In genomic region chr11:116854279-116854678, GRCm38 (mm10) we compare ENCODE assay signal across 7 mouse cellular contexts. TPM values are rescaled to one million over a fixed set of nuclear protein-coding genes. Genes with fewer than 3 reads are reported as not detected.
DNase-seq lines count a peak whose midpoint lies in the region; ATAC-seq and TF ChIP-seq lines count a peak whose summit lies in the region.

No protein-coding gene starts in this region.

- no peaks in the 10 kb centered on the region for H3K9me3 ChIP-seq in lung, embryonic 15.5 days
- H3K9me3 ChIP-seq in forebrain, embryonic 10.5 days, result no peaks in the 10 kb centered on the region
- H3K9me3 ChIP-seq in limb, embryonic 12.5 days, result no peaks in the 10 kb centered on the region

- DNase-seq in lung, adult 18-20 months, result no peak
- no peak for DNase-seq in forebrain, embryonic 10.5 days (ENCODE audit: extremely low spot score, low spot score)
- no peak for DNase-seq in adrenal gland, adult 2 months

- TF ChIP-seq POLR2A in small intestine, adult 2 months (IDR thresholded peaks at IDR 0.05; ENCODE audit: low read depth, low read length), result no peak

- peak overlapping the region; percentile 84 for H3K4me3 ChIP-seq in lung, embryonic 15.5 days
- H3K4me3 ChIP-seq in forebrain, embryonic 10.5 days, result peak overlapping the region; percentile 97
- peak overlapping the region; percentile 97 for H3K4me3 ChIP-seq in limb, embryonic 12.5 days (replicated peaks)
- peak overlapping the region; percentile 87 for H3K4me3 ChIP-seq in small intestine, adult 2 months (ENCODE audit: low read depth, low read length)

- H3K4me2 ChIP-seq in lung, embryonic 15.5 days, result peak overlapping the region; percentile 66
- H3K4me2 ChIP-seq in limb, embryonic 12.5 days, result peak overlapping the region; percentile 93

- ATAC-seq in lung, embryonic 15.5 days (ENCODE audit: borderline replicate concordance, extremely low read depth, low FRiP score, low TSS enrichment), result no peak
- ATAC-seq in limb, embryonic 12.5 days (ENCODE audit: insufficient number of reproducible peaks, insufficient read depth, low FRiP score, low TSS enrichment, low read depth), result no peak
- no peak for ATAC-seq in megakaryocyte progenitor cell, adult 5-6 weeks (replicated peaks; ENCODE audit: poor library complexity)

- H3K4me1 ChIP-seq in lung, embryonic 15.5 days, result peaks cover 25% of the 10 kb centered on the region
- H3K4me1 ChIP-seq in forebrain, embryonic 10.5 days, result peaks cover 30% of the 10 kb centered on the region
- peaks cover 30% of the 10 kb centered on the region for H3K4me1 ChIP-seq in limb, embryonic 12.5 days (replicated peaks)
- H3K4me1 ChIP-seq in small intestine, adult 2 months (ENCODE audit: control insufficient read depth, insufficient read depth, insufficient read length, low read length), result 0 out of 2 replicates have a peak, but pooled peaks cover 2% of the 10 kb centered on the region

- H3K36me3 ChIP-seq in lung, embryonic 15.5 days, result peaks cover 23% of the 10 kb centered on the region
- peaks cover 34% of the 10 kb centered on the region for H3K36me3 ChIP-seq in forebrain, embryonic 10.5 days (replicated peaks)
- H3K36me3 ChIP-seq in limb, embryonic 12.5 days, result peaks cover 40% of the 10 kb centered on the region
- H3K36me3 ChIP-seq in small intestine, adult 2 months (ENCODE audit: control insufficient read depth, insufficient read depth, low read length), result peaks cover 22% of the 10 kb centered on the region

- no peaks in the 10 kb centered on the region for H3K27me3 ChIP-seq in lung, embryonic 15.5 days
- no peaks in the 10 kb centered on the region for H3K27me3 ChIP-seq in forebrain, embryonic 10.5 days (ENCODE audit: poor library complexity, severe bottlenecking)
- no peaks in the 10 kb centered on the region for H3K27me3 ChIP-seq in limb, embryonic 12.5 days
- H3K27me3 ChIP-seq in small intestine, adult 2 months (ENCODE audit: control insufficient read depth, insufficient read depth, low read length), result no peaks in the 10 kb centered on the region

- TF ChIP-seq CTCF in small intestine, adult 2 months (IDR thresholded peaks at IDR 0.05; ENCODE audit: extremely low read depth, insufficient read length, insufficient replicate concordance, low read depth, low read length), result no peak

- peak overlapping the region; percentile 95 for H3K9ac ChIP-seq in lung, embryonic 15.5 days
- H3K9ac ChIP-seq in limb, embryonic 12.5 days (replicated peaks), result peak overlapping the region; percentile 66

- no peak overlapping the region; the same call in 1 of the 2 replicates for H3K27ac ChIP-seq in lung, embryonic 15.5 days
- peak overlapping the region; percentile 100 for H3K27ac ChIP-seq in forebrain, embryonic 10.5 days
- no peak overlapping the region for H3K27ac ChIP-seq in limb, embryonic 12.5 days
- peak overlapping the region; percentile 60; the same call in 1 of the 2 replicates for H3K27ac ChIP-seq in small intestine, adult 2 months (ENCODE audit: insufficient read depth, low read depth, low read length)

- WGBS in lung, embryonic 15.5 days, result 25% methylated on average over 10 of the region's 10 CpGs
- WGBS in forebrain, embryonic 10.5 days, result 43% methylated on average over 10 of the region's 10 CpGs
- 36% methylated on average over 10 of the region's 10 CpGs for WGBS in limb, embryonic 12.5 days
- WGBS in small intestine, adult 2 months, result 12% methylated on average over 10 of the region's 10 CpGs

RNA-seq across cellular contexts. Expression of gene Srsf2, which starts 1.4 kb away (rescaled TPM):
- 857 and 876 TPM in 2 replicates for polyA plus RNA-seq in lung, embryonic 15.5 days (2015; fragmentation: Nextera tagmentation; extraction: Ambion mirVana)
- polyA plus RNA-seq in forebrain, embryonic 10.5 days (2016; fragmentation: Nextera tagmentation; extraction: Ambion mirVana), result 901 and 914 TPM in 2 replicates
- 1,004 and 1,014 TPM in 2 replicates for polyA plus RNA-seq in limb, embryonic 12.5 days (2016; fragmentation: Nextera tagmentation; extraction: Ambion mirVana)
- polyA plus RNA-seq in small intestine, adult 2 months (2012; rRNA removed), result 352 and 658 TPM in 2 replicates
- total RNA-seq in megakaryocyte progenitor cell, adult 5-6 weeks (2015), result 1,322 and 1,338 TPM in 2 replicates
- total RNA-seq in megakaryocyte progenitor cell, adult 5-6 weeks (2017), result 519 and 522 TPM in 2 replicates
- total RNA-seq in adrenal gland, adult 2 months (2021), result 100 to 1,000 TPM; 223 to 256 TPM
- 693 and 1,121 TPM in 2 replicates for polyA plus RNA-seq in adrenal gland, adult 2 months (2012; rRNA removed)

RNA-seq across cellular contexts. Expression of gene Mfsd11, which starts 2.0 kb away (rescaled TPM):
- polyA plus RNA-seq in lung, embryonic 15.5 days (2015; fragmentation: Nextera tagmentation; extraction: Ambion mirVana), result 30.3 and 30.5 TPM in 2 replicates
- 18.9 and 24.7 TPM in 2 replicates for polyA plus RNA-seq in forebrain, embryonic 10.5 days (2016; fragmentation: Nextera tagmentation; extraction: Ambion mirVana)
- polyA plus RNA-seq in limb, embryonic 12.5 days (2016; fragmentation: Nextera tagmentation; extraction: Ambion mirVana), result 42.8 and 43.4 TPM in 2 replicates
- 15.2 and 27.0 TPM in 2 replicates for polyA plus RNA-seq in small intestine, adult 2 months (2012; rRNA removed)
- 13.6 and 14.8 TPM in 2 replicates for total RNA-seq in megakaryocyte progenitor cell, adult 5-6 weeks (2015)
- total RNA-seq in megakaryocyte progenitor cell, adult 5-6 weeks (2017), result 11.1 and 11.2 TPM in 2 replicates
- 10 to 100 TPM; 31.3 to 43.6 TPM for total RNA-seq in adrenal gland, adult 2 months (2021)
- polyA plus RNA-seq in adrenal gland, adult 2 months (2012; rRNA removed), result 36.8 and 48.1 TPM in 2 replicates

RNA-seq across cellular contexts. Expression of gene Jmjd6, which starts 11.0 kb away (rescaled TPM):
- polyA plus RNA-seq in lung, embryonic 15.5 days (2015; fragmentation: Nextera tagmentation; extraction: Ambion mirVana), result 64.2 and 65.7 TPM in 2 replicates
- 91.1 and 106 TPM in 2 replicates for polyA plus RNA-seq in forebrain, embryonic 10.5 days (2016; fragmentation: Nextera tagmentation; extraction: Ambion mirVana)
- 84.5 and 86.2 TPM in 2 replicates for polyA plus RNA-seq in limb, embryonic 12.5 days (2016; fragmentation: Nextera tagmentation; extraction: Ambion mirVana)
- 21.7 and 24.2 TPM in 2 replicates for polyA plus RNA-seq in small intestine, adult 2 months (2012; rRNA removed)
- 42.9 and 43.8 TPM in 2 replicates for total RNA-seq in megakaryocyte progenitor cell, adult 5-6 weeks (2015)
- total RNA-seq in megakaryocyte progenitor cell, adult 5-6 weeks (2017), result 43.6 and 50.1 TPM in 2 replicates
- 10 to 100 TPM; 30.6 to 50.7 TPM for total RNA-seq in adrenal gland, adult 2 months (2021)
- 17.3 and 18.8 TPM in 2 replicates for polyA plus RNA-seq in adrenal gland, adult 2 months (2012; rRNA removed)

RNA-seq across cellular contexts. Expression of gene Mettl23, which starts 11.2 kb away (rescaled TPM):
- 61.3 and 61.9 TPM in 2 replicates for polyA plus RNA-seq in lung, embryonic 15.5 days (2015; fragmentation: Nextera tagmentation; extraction: Ambion mirVana)
- 64.3 and 66.5 TPM in 2 replicates for polyA plus RNA-seq in forebrain, embryonic 10.5 days (2016; fragmentation: Nextera tagmentation; extraction: Ambion mirVana)
- polyA plus RNA-seq in limb, embryonic 12.5 days (2016; fragmentation: Nextera tagmentation; extraction: Ambion mirVana), result 58.8 and 65.3 TPM in 2 replicates
- 10.3 and 11.6 TPM in 2 replicates for polyA plus RNA-seq in small intestine, adult 2 months (2012; rRNA removed)
- 49.9 and 53.9 TPM in 2 replicates for total RNA-seq in megakaryocyte progenitor cell, adult 5-6 weeks (2015)
- 21.7 and 31.8 TPM in 2 replicates for total RNA-seq in megakaryocyte progenitor cell, adult 5-6 weeks (2017)
- total RNA-seq in adrenal gland, adult 2 months (2021), result 10 to 100 TPM; 22.5 to 35.2 TPM
- polyA plus RNA-seq in adrenal gland, adult 2 months (2012; rRNA removed), result 25.9 and 26.6 TPM in 2 replicates

RNA-seq across cellular contexts. Expression of gene Mxra7, which starts 26.4 kb away (rescaled TPM):
- 18.8 and 19.0 TPM in 2 replicates for polyA plus RNA-seq in lung, embryonic 15.5 days (2015; fragmentation: Nextera tagmentation; extraction: Ambion mirVana)
- polyA plus RNA-seq in forebrain, embryonic 10.5 days (2016; fragmentation: Nextera tagmentation; extraction: Ambion mirVana), result 16.5 and 18.2 TPM in 2 replicates
- 19.6 and 20.8 TPM in 2 replicates for polyA plus RNA-seq in limb, embryonic 12.5 days (2016; fragmentation: Nextera tagmentation; extraction: Ambion mirVana)
- 31.6 and 36.2 TPM in 2 replicates for polyA plus RNA-seq in small intestine, adult 2 months (2012; rRNA removed)
- 0.10 and 1.1 TPM in 2 replicates for total RNA-seq in megakaryocyte progenitor cell, adult 5-6 weeks (2015)
- total RNA-seq in megakaryocyte progenitor cell, adult 5-6 weeks (2017), result not detected in 2 replicates
- total RNA-seq in adrenal gland, adult 2 months (2021), result 10 to 100 TPM; 37.2 to 78.7 TPM
- 282 and 392 TPM in 2 replicates for polyA plus RNA-seq in adrenal gland, adult 2 months (2012; rRNA removed)

Comparison
In these comparisons a context has a peak if more than half of its experiments do, and no peak if none do; other contexts are left out.
1. H3K27ac ChIP-seq: peak in forebrain, embryonic 10.5 days (single experiment) and small intestine, adult 2 months (single experiment); none in lung, embryonic 15.5 days (single experiment) and limb, embryonic 12.5 days (single experiment).
2. Peak in every context shown above with its lines, with median percentiles within 50 percentile points of each other: H3K4me3 ChIP-seq.